Mouse (Mus musculus) adrenal gland, postnatal 10 days (tissue): ENCODE results near the gene Stk11ip. TPM values are rescaled to one million over a fixed set of nuclear protein-coding genes. Genes with fewer than 3 reads are reported as not detected.

Experiments used
- DNase-seq: peaks from one replicate; pipeline ENCODE4 v3.0.0; 2021; ENCODE audit warnings: mixed read lengths
- total RNA-seq, 2 experiments: library from RNA; stranded (reverse); gene quantifications; 2 replicates each; pipeline ENCODE4 v1.2.3; 2021

The Stk11ip gene
- total RNA-seq, 2 experiments from 2014 or later: 17.0 to 21.9 TPM

GRCm38 (mm10) chr1:75570403-75570802 is 49.1 kb downstream of the Stk11ip start:
- DNase-seq: no peak

- no peak for DNase-seq
These were observed 51.4 kb downstream of the Stk11ip start for GRCm38 (mm10) chr1:75572776-75573175.

- no peak for DNase-seq
These were observed 52.4 kb downstream of the Stk11ip start for GRCm38 (mm10) chr1:75573715-75574114.

GRCm38 (mm10) chr1:75574476-75575310 is 53.4 kb downstream of the Stk11ip start:
- no peak for DNase-seq

- no peak for DNase-seq
These were observed 60.8 kb downstream of the Stk11ip start for GRCm38 (mm10) chr1:75581936-75582624.

GRCm38 (mm10) chr1:75582625-75582956 is 61.3 kb downstream of the Stk11ip start:
- no peak for DNase-seq

- DNase-seq: no peak
These were observed 61.7 kb downstream of the Stk11ip start for GRCm38 (mm10) chr1:75583034-75583433.

- no peak for DNase-seq
These were observed 65.5 kb downstream of the Stk11ip start for GRCm38 (mm10) chr1:75586791-75587190.

Other genes with a start within 250 kb of the Stk11ip start
- gene Resp18, start 243.1 kb upstream of the Stk11ip start, total RNA-seq: 100 to 1,000 TPM; 103 to 109 TPM
- gene Dnpep, start 203.5 kb upstream of the Stk11ip start, total RNA-seq: 100 to 1,000 TPM; 103 to 106 TPM
- 100 to 1,000 TPM in 1 of 2 experiments, 10 to 100 TPM in 1; 62.7 to 208 TPM for gene Des, start 161.2 kb upstream of the Stk11ip start, total RNA-seq
- gene Speg, start 146.2 kb upstream of the Stk11ip start, total RNA-seq: 10 to 100 TPM; 12.8 to 30.6 TPM
- 10 to 100 TPM; 58.6 to 61.8 TPM for gene Gmppa, start 85.6 kb upstream of the Stk11ip start, total RNA-seq
- gene Asic4, start 71.1 kb upstream of the Stk11ip start, total RNA-seq: 1 to 10 TPM; 2.5 to 3.3 TPM
- 10 to 100 TPM; 36.9 to 43.6 TPM for gene Chpf, start 42.2 kb upstream of the Stk11ip start, total RNA-seq
- gene Tmem198, start 42.0 kb upstream of the Stk11ip start, total RNA-seq: 1 to 10 TPM; 2.5 to 3.8 TPM
- 100 to 1,000 TPM in 1 of 2 experiments, 10 to 100 TPM in 1; 95.2 to 118 TPM for gene Obsl1, start 15.1 kb upstream of the Stk11ip start, total RNA-seq
- gene Inha, start 14.5 kb upstream of the Stk11ip start, total RNA-seq: 10 to 100 TPM; 47.4 to 78.9 TPM
- 10 to 100 TPM; 44.3 to 68.8 TPM for gene Slc4a3, start 24.7 kb downstream of the Stk11ip start, total RNA-seq